Mouse (Mus musculus): ENCODE data around the gene Got2. TPM values are rescaled to one million over a fixed set of nuclear protein-coding genes. Genes with fewer than 3 reads are reported as not detected.
A peak's percentile ranks its signal among the peaks of the same experiment; 100 is the strongest.

The Got2 gene
- 63.9 and 65.4 TPM in 2 replicates for polyA plus RNA-seq (2015; fragmentation: Nextera tagmentation; extraction: Ambion mirVana)

GRCm38 (mm10) chr8:95888285-95889136 is at the start of gene Got2:
Got2 (minus strand) TSS chr8:95888547.
- WGBS = 7% methylated on average over 29 of the region's 31 CpGs
- peak; percentile 93 for DNase-seq (ENCODE audit: low spot score)
- TF ChIP-seq CTCF (IDR thresholded peaks at IDR 0.05) (peak; percentile 92), EP300 (IDR thresholded peaks at IDR 0.05) (no peak)

GRCm38 (mm10) chr8:95932841-95933240 is 44.5 kb upstream of the Got2 start:
- DNase-seq (ENCODE audit: low spot score) = no peak
- no peak for ATAC-seq
- Histone ChIP-seq H3K27me3 (replicated peaks; ENCODE audit: insufficient read depth, low read length) (no peaks in the 10 kb centered on the region), H3K9ac (replicated peaks; ENCODE audit: low read depth) (no peak overlapping the region), H3K36me3 (ENCODE audit: insufficient read depth, low read length) (no peaks in the 10 kb centered on the region), H3K4me3 (ENCODE audit: low read depth, low read length) (no peak overlapping the region), H3K4me1 (ENCODE audit: insufficient read depth, low read depth, low read length) (no peaks in the 10 kb centered on the region), H3K9me3 (ENCODE audit: low read length) (no peaks in the 10 kb centered on the region), H3K4me2 (replicated peaks; ENCODE audit: low read depth, low read length) (no peak overlapping the region), H3K27ac (ENCODE audit: low read length) (no peak overlapping the region)
- WGBS = 88% methylated on average over 5 of the region's 5 CpGs
- TF ChIP-seq CTCF (IDR thresholded peaks at IDR 0.05) (no peak), EP300 (IDR thresholded peaks at IDR 0.05) (no peak)

More at GRCm38 (mm10) chr8:95888285-95889136, at the start of gene Got2:
- Histone ChIP-seq H3K4me1 (ENCODE audit: insufficient read depth, low read depth, low read length) (peaks cover 3% of the 10 kb centered on the region; the same call in 1 of the 2 replicates), H3K4me2 (replicated peaks; ENCODE audit: low read depth, low read length) (peak within 1 kb of the TSS; percentile 96), H3K9me3 (ENCODE audit: low read length) (no peaks in the 10 kb centered on the region), H3K4me3 (ENCODE audit: low read depth, low read length) (peak within 1 kb of the TSS; percentile 76), H3K36me3 (ENCODE audit: insufficient read depth, low read length) (no peaks in the 10 kb centered on the region), H3K9ac (replicated peaks; ENCODE audit: low read depth) (peak within 1 kb of the TSS; percentile 51; the same call in 1 of the 2 replicates), H3K27me3 (replicated peaks; ENCODE audit: insufficient read depth, low read length) (no peaks in the 10 kb centered on the region), H3K27ac (ENCODE audit: low read length) (no peak within 1 kb of the TSS)
- peak; percentile 91 for ATAC-seq

DNA sequence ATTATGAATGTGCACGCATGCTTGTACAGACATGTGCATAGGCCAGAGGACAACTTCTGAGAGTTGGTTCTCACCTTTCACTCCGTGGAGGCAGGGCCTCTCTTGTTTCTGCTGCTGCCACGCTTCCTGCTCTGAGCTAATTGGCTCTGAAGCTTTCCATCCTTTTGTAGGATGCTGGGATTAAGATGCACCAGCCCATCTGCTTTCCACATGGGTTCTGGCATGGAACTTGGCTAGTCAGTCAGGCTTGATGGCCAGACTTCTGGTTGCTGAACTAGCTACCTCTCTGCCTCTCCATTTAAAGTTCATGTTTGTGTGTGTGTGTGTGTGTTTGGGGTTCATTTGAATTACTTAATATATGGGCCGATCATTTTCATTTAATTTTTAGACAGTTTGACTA is 41.5 kb upstream of the Got2 start:
- no peak overlapping the region for H3K4me2 ChIP-seq (replicated peaks; ENCODE audit: low read depth, low read length)
- TF ChIP-seq EP300 (IDR thresholded peaks at IDR 0.05) (no peak), CTCF (IDR thresholded peaks at IDR 0.05) (no peak)
- H3K36me3 ChIP-seq (ENCODE audit: insufficient read depth, low read length) = no peaks in the 10 kb centered on the region
- H3K9ac ChIP-seq (replicated peaks; ENCODE audit: low read depth) = no peak overlapping the region
- H3K4me1 ChIP-seq (ENCODE audit: insufficient read depth, low read depth, low read length) = no peaks in the 10 kb centered on the region
- 64% methylated on average over 4 of the region's 4 CpGs for WGBS
- H3K9me3 ChIP-seq (ENCODE audit: low read length) = no peaks in the 10 kb centered on the region
- ATAC-seq (no peak), DNase-seq (ENCODE audit: low spot score) (no peak)
- no peak overlapping the region for H3K4me3 ChIP-seq (ENCODE audit: low read depth, low read length)
- H3K27me3 ChIP-seq (replicated peaks; ENCODE audit: insufficient read depth, low read length) = no peaks in the 10 kb centered on the region
- H3K27ac ChIP-seq (ENCODE audit: low read length) = no peak overlapping the region

- Histone ChIP-seq H3K27ac (ENCODE audit: low read length) (no peak overlapping the region), H3K27me3 (replicated peaks; ENCODE audit: insufficient read depth, low read length) (no peaks in the 10 kb centered on the region), H3K36me3 (ENCODE audit: insufficient read depth, low read length) (no peaks in the 10 kb centered on the region), H3K9ac (replicated peaks; ENCODE audit: low read depth) (no peak overlapping the region), H3K4me1 (ENCODE audit: insufficient read depth, low read depth, low read length) (no peaks in the 10 kb centered on the region), H3K4me2 (replicated peaks; ENCODE audit: low read depth, low read length) (peak overlapping the region; percentile 38), H3K4me3 (ENCODE audit: low read depth, low read length) (no peak overlapping the region), H3K9me3 (ENCODE audit: low read length) (no peaks in the 10 kb centered on the region)
- no peak for TF ChIP-seq EP300 (IDR thresholded peaks at IDR 0.05)
- under 1% methylated on average over 9 of the region's 9 CpGs for WGBS
- ATAC-seq (no peak), DNase-seq (ENCODE audit: low spot score) (peak; percentile 35)
These were observed 27.8 kb upstream of the Got2 start for GRCm38 (mm10) chr8:95916106-95916505.

GRCm38 (mm10) chr8:95914905-95915643 is 26.7 kb upstream of the Got2 start:
- Histone ChIP-seq H3K4me2 (replicated peaks; ENCODE audit: low read depth, low read length) (no peak overlapping the region), H3K27ac (ENCODE audit: low read length) (no peak overlapping the region), H3K4me1 (ENCODE audit: insufficient read depth, low read depth, low read length) (no peaks in the 10 kb centered on the region), H3K36me3 (ENCODE audit: insufficient read depth, low read length) (no peaks in the 10 kb centered on the region), H3K9me3 (ENCODE audit: low read length) (no peaks in the 10 kb centered on the region), H3K4me3 (ENCODE audit: low read depth, low read length) (no peak overlapping the region), H3K9ac (replicated peaks; ENCODE audit: low read depth) (no peak overlapping the region), H3K27me3 (replicated peaks; ENCODE audit: insufficient read depth, low read length) (no peaks in the 10 kb centered on the region)
- peak; percentile 92 for TF ChIP-seq CTCF (IDR thresholded peaks at IDR 0.05)
- no peak for TF ChIP-seq EP300 (IDR thresholded peaks at IDR 0.05)
- DNase-seq (ENCODE audit: low spot score) (peak; percentile 70), ATAC-seq (peak; percentile 55)
- WGBS = 6% methylated on average over 7 of the region's 7 CpGs

DNA sequence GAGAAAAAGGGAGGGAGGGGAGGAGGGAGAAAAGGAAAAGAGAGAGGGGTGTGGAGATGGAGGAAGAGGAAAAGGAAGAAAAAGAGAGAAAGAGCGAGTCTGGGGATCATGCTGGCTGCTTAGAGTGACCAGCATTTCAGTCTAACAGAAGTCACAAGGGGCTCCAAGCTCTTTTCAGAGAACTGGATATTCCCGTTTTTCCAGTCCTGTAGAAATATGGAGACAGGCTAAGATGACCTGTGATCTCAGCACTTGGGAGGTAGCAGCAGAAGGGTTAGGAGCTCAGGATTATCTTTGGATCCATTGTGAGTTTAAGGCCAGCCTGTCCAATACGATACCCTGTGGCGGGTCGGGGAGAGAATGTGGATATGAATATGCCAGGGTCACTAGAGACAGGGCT is 22.9 kb upstream of the Got2 start:
- no peak for ATAC-seq
- TF ChIP-seq CTCF (IDR thresholded peaks at IDR 0.05) = no peak
- TF ChIP-seq EP300 (IDR thresholded peaks at IDR 0.05) = no peak
- WGBS = 42% methylated on average over 5 of the region's 5 CpGs

More for the DNA sequence above, 22.9 kb upstream of the Got2 start:
- Histone ChIP-seq H3K4me3 (ENCODE audit: low read depth, low read length) (no peak overlapping the region), H3K9me3 (ENCODE audit: low read length) (no peaks in the 10 kb centered on the region), H3K27ac (ENCODE audit: low read length) (no peak overlapping the region), H3K36me3 (ENCODE audit: insufficient read depth, low read length) (no peaks in the 10 kb centered on the region), H3K9ac (replicated peaks; ENCODE audit: low read depth) (no peak overlapping the region), H3K4me2 (replicated peaks; ENCODE audit: low read depth, low read length) (no peak overlapping the region), H3K4me1 (ENCODE audit: insufficient read depth, low read depth, low read length) (no peaks in the 10 kb centered on the region), H3K27me3 (replicated peaks; ENCODE audit: insufficient read depth, low read length) (no peaks in the 10 kb centered on the region)
- no peak for DNase-seq (ENCODE audit: low spot score)

All from lung, postnatal 0 days (tissue).